Mouse (Mus musculus): Measurements from ENCODE around the gene Hif3a. TPM values are rescaled to one million over a fixed set of nuclear protein-coding genes. Genes with fewer than 3 reads are reported as not detected.
A peak's percentile ranks its signal among the peaks of the same experiment; 100 is the strongest.

Gene Hif3a
- polyA plus RNA-seq, 1 experiment, result 0.16 TPM

GRCm38 (mm10) chr7:17027588-17028343 lies 34.5 kb downstream of the Hif3a start, which contains the start of gene Ppp5c:
Ppp5c (minus strand) TSS chr7:17027924.
- peak within 1 kb of the TSS; percentile 82 for H3K4me3 ChIP-seq
- TF ChIP-seq MAX (IDR thresholded peaks at IDR 0.05; ENCODE audit: low read depth), result no peak
- no peak for TF ChIP-seq E2F4 (IDR thresholded peaks at IDR 0.05; ENCODE audit: insufficient read depth)
- TF ChIP-seq POLR2AphosphoS2 (IDR thresholded peaks at IDR 0.05; ENCODE audit: insufficient read length, low read depth), result peak; percentile 69
- TF ChIP-seq TCF12 (IDR thresholded peaks at IDR 0.05; ENCODE audit: insufficient read depth, poor library complexity, severe bottlenecking), result no peak
- TF ChIP-seq MYOD1 (IDR thresholded peaks at IDR 0.05; ENCODE audit: control insufficient read depth in 1 of 3, insufficient read length in 2 of 3, low read depth in 2 of 3), result peak in 1 of 3 experiments; percentile 12
- TF ChIP-seq POLR2A (IDR thresholded peaks at IDR 0.05; ENCODE audit: insufficient read length, low read depth), result peak; percentile 78
- TF ChIP-seq MYOG (IDR thresholded peaks at IDR 0.05; ENCODE audit: control insufficient read depth in 1 of 3, insufficient read depth in 1 of 3, insufficient read length in 2 of 3, low read depth in 2 of 3), result peak in 1 of 3 experiments; percentile 20
- TF ChIP-seq USF1 (IDR thresholded peaks at IDR 0.05; ENCODE audit: low read depth), result no peak
- TF ChIP-seq CEBPB (IDR thresholded peaks at IDR 0.05; ENCODE audit: insufficient read depth, poor library complexity, severe bottlenecking), result no peak
- no peak for TF ChIP-seq SRF (IDR thresholded peaks at IDR 0.05; ENCODE audit: control insufficient read depth, insufficient read length, low read depth)
- TF ChIP-seq TCF3 (IDR thresholded peaks at IDR 0.05; ENCODE audit: insufficient read length, low read depth), result no peak
- no peak for TF ChIP-seq REST (IDR thresholded peaks at IDR 0.05; ENCODE audit: insufficient read depth, insufficient read length)
- peaks cover 32% of the 10 kb centered on the region for H3K79me2 ChIP-seq (ENCODE audit: control insufficient read depth, insufficient read depth)
- peak within 1 kb of the TSS; percentile 82 for H3ac ChIP-seq (ENCODE audit: control insufficient read depth, insufficient read length)
- peak within 1 kb of the TSS; percentile 97 for H3K4me2 ChIP-seq (ENCODE audit: low read depth)
- H3K27me3 ChIP-seq (ENCODE audit: control insufficient read depth, insufficient read depth, insufficient read length), result no peaks in the 10 kb centered on the region
- no peaks in the 10 kb centered on the region for H3K36me3 ChIP-seq (ENCODE audit: control insufficient read depth, insufficient read depth)

GRCm38 (mm10) chr7:17026710-17027587 lies 35.3 kb downstream of the Hif3a start:
- peaks cover 34% of the 10 kb centered on the region for H3K79me2 ChIP-seq (ENCODE audit: control insufficient read depth, insufficient read depth)
- no peak for TF ChIP-seq MYOD1 (IDR thresholded peaks at IDR 0.05; ENCODE audit: control insufficient read depth in 1 of 3, insufficient read length in 2 of 3, low read depth in 2 of 3)
- no peak for TF ChIP-seq TCF3 (IDR thresholded peaks at IDR 0.05; ENCODE audit: insufficient read length, low read depth)
- TF ChIP-seq MAX (IDR thresholded peaks at IDR 0.05; ENCODE audit: low read depth), result peak; percentile 16
- TF ChIP-seq REST (IDR thresholded peaks at IDR 0.05; ENCODE audit: insufficient read depth, insufficient read length), result no peak
- no peak for TF ChIP-seq CEBPB (IDR thresholded peaks at IDR 0.05; ENCODE audit: insufficient read depth, poor library complexity, severe bottlenecking)
- peak overlapping the region; percentile 82 for H3ac ChIP-seq (ENCODE audit: control insufficient read depth, insufficient read length)
- no peaks in the 10 kb centered on the region for H3K36me3 ChIP-seq (ENCODE audit: control insufficient read depth, insufficient read depth)
- H3K27me3 ChIP-seq (ENCODE audit: control insufficient read depth, insufficient read depth, insufficient read length), result no peaks in the 10 kb centered on the region
- H3K4me3 ChIP-seq, result peak overlapping the region; percentile 82
- peak overlapping the region; percentile 97 for H3K4me2 ChIP-seq (ENCODE audit: low read depth)

- Histone ChIP-seq H3K79me2 (ENCODE audit: control insufficient read depth, insufficient read depth) (peaks cover 39% of the 10 kb centered on the region), H3K4me3 (peak overlapping the region; percentile 82), H3K4me2 (ENCODE audit: low read depth) (peak overlapping the region; percentile 97), H3ac (ENCODE audit: control insufficient read depth, insufficient read length) (no peak overlapping the region), H3K36me3 (ENCODE audit: control insufficient read depth, insufficient read depth) (no peaks in the 10 kb centered on the region), H3K27me3 (ENCODE audit: control insufficient read depth, insufficient read depth, insufficient read length) (no peaks in the 10 kb centered on the region)
- TF ChIP-seq POLR2AphosphoS2 (IDR thresholded peaks at IDR 0.05; ENCODE audit: insufficient read length, low read depth) (no peak), TCF3 (IDR thresholded peaks at IDR 0.05; ENCODE audit: insufficient read length, low read depth) (no peak), USF1 (IDR thresholded peaks at IDR 0.05; ENCODE audit: low read depth) (no peak), POLR2A (IDR thresholded peaks at IDR 0.05; ENCODE audit: insufficient read length, low read depth) (no peak), MAX (IDR thresholded peaks at IDR 0.05; ENCODE audit: low read depth) (no peak)
Measured at GRCm38 (mm10) chr7:17025896-17026622, 36.2 kb downstream of the Hif3a start.

GRCm38 (mm10) chr7:17025505-17025894 lies 36.7 kb downstream of the Hif3a start:
- Histone ChIP-seq H3K36me3 (ENCODE audit: control insufficient read depth, insufficient read depth) (no peaks in the 10 kb centered on the region), H3K27me3 (ENCODE audit: control insufficient read depth, insufficient read depth, insufficient read length) (no peaks in the 10 kb centered on the region), H3K79me2 (ENCODE audit: control insufficient read depth, insufficient read depth) (peaks cover 43% of the 10 kb centered on the region), H3K4me3 (no peak overlapping the region), H3ac (ENCODE audit: control insufficient read depth, insufficient read length) (no peak overlapping the region), H3K4me2 (ENCODE audit: low read depth) (no peak overlapping the region)
- TF ChIP-seq MYOD1 (IDR thresholded peaks at IDR 0.05; ENCODE audit: control insufficient read depth in 1 of 3, insufficient read length in 2 of 3, low read depth in 2 of 3), result no peak
- TF ChIP-seq SRF (IDR thresholded peaks at IDR 0.05; ENCODE audit: control insufficient read depth, insufficient read length, low read depth), result no peak
- TF ChIP-seq POLR2AphosphoS2 (IDR thresholded peaks at IDR 0.05; ENCODE audit: insufficient read length, low read depth), result no peak
- TF ChIP-seq E2F4 (IDR thresholded peaks at IDR 0.05; ENCODE audit: insufficient read depth), result no peak
- TF ChIP-seq REST (IDR thresholded peaks at IDR 0.05; ENCODE audit: insufficient read depth, insufficient read length), result no peak
- TF ChIP-seq TCF3 (IDR thresholded peaks at IDR 0.05; ENCODE audit: insufficient read length, low read depth), result no peak
- no peak for TF ChIP-seq MYOG (IDR thresholded peaks at IDR 0.05; ENCODE audit: control insufficient read depth in 1 of 3, insufficient read depth in 1 of 3, insufficient read length in 2 of 3, low read depth in 2 of 3)
- TF ChIP-seq POLR2A (IDR thresholded peaks at IDR 0.05; ENCODE audit: insufficient read length, low read depth), result no peak
- TF ChIP-seq USF1 (IDR thresholded peaks at IDR 0.05; ENCODE audit: low read depth), result no peak
- no peak for TF ChIP-seq CEBPB (IDR thresholded peaks at IDR 0.05; ENCODE audit: insufficient read depth, poor library complexity, severe bottlenecking)
- TF ChIP-seq MAX (IDR thresholded peaks at IDR 0.05; ENCODE audit: low read depth), result no peak
- TF ChIP-seq TCF12 (IDR thresholded peaks at IDR 0.05; ENCODE audit: insufficient read depth, poor library complexity, severe bottlenecking), result no peak
